11 mouse cellular contexts compared by ENCODE assay signal in genomic region chr10:117796181-117796580, GRCm38 (mm10). TPM values are rescaled to one million over a fixed set of nuclear protein-coding genes. Genes with fewer than 3 reads are reported as not detected.
DNase-seq lines count a peak whose midpoint lies in the region; ATAC-seq and TF ChIP-seq lines count a peak whose summit lies in the region.
"Had no signal": no experiment of that assay in that cellular context is flagged by ENCODE, and none has a peak within 500 bp of the region (broad histone marks: within the 10 kb centered on the region; RNA-seq: fewer than 3 reads in every experiment).

No protein-coding gene starts in this region.

- DNase-seq in hindbrain, embryonic 11.5 days (ENCODE audit: low spot score) = peak; percentile 20
- peak; percentile 36 to 69 for DNase-seq in spleen, postnatal 10 days (ENCODE audit: low spot score in 2 of 2)
- DNase-seq in spleen, postnatal 36 days (ENCODE audit: low spot score in 2 of 2) = no peak
- no peak for DNase-seq in brain, embryonic 14.5 days (ENCODE audit: low read depth)
- no peak for DNase-seq in ovary, adult 18-20 months (ENCODE audit: low spot score)
- DNase-seq in frontal cortex, postnatal 14 days (ENCODE audit: low spot score in 2 of 2) = no peak
- DNase-seq: adrenal gland, postnatal 10 days had no signal

- H3K4me2 ChIP-seq in hindbrain, embryonic 11.5 days (replicated peaks; ENCODE audit: low read depth, low read length) = no peak overlapping the region
- H3K4me2 ChIP-seq in hindbrain, embryonic 13.5 days = no peak overlapping the region
- H3K4me2 ChIP-seq: embryonic facial prominence, embryonic 12.5 days; kidney, embryonic 15.5 days had no signal

- H3K9ac ChIP-seq in hindbrain, embryonic 11.5 days (ENCODE audit: low read depth, low read length) = no peak overlapping the region
- no peak overlapping the region for H3K9ac ChIP-seq in hindbrain, embryonic 13.5 days
- H3K9ac ChIP-seq: embryonic facial prominence, embryonic 12.5 days; kidney, embryonic 15.5 days had no signal

- no peaks in the 10 kb centered on the region for H3K9me3 ChIP-seq in hindbrain, embryonic 11.5 days (ENCODE audit: control insufficient read depth, low read length)
- H3K9me3 ChIP-seq in hindbrain, embryonic 13.5 days = no peaks in the 10 kb centered on the region
- H3K9me3 ChIP-seq: embryonic facial prominence, embryonic 12.5 days had no signal

- no peak for ATAC-seq in hindbrain, embryonic 11.5 days (ENCODE audit: low FRiP score)
- ATAC-seq in hindbrain, embryonic 13.5 days (ENCODE audit: low FRiP score) = no peak

- no peak overlapping the region for H3K4me3 ChIP-seq in hindbrain, embryonic 11.5 days (ENCODE audit: low read depth, low read length)
- no peak overlapping the region for H3K4me3 ChIP-seq in hindbrain, embryonic 13.5 days
- H3K4me3 ChIP-seq in testis, adult 2 months (ENCODE audit: control insufficient read depth, low read depth, low read length) = no peak overlapping the region; the same call in 1 of the 2 replicates
- H3K4me3 ChIP-seq: embryonic facial prominence, embryonic 12.5 days; kidney, embryonic 15.5 days had no signal

- H3K36me3 ChIP-seq in hindbrain, embryonic 11.5 days (ENCODE audit: control insufficient read depth, insufficient read depth, low read length) = no peaks in the 10 kb centered on the region
- no peaks in the 10 kb centered on the region for H3K36me3 ChIP-seq in hindbrain, embryonic 13.5 days
- H3K36me3 ChIP-seq in testis, adult 2 months (ENCODE audit: control insufficient read depth, insufficient read depth, low read length) = no peaks in the 10 kb centered on the region
- H3K36me3 ChIP-seq: embryonic facial prominence, embryonic 12.5 days; kidney, embryonic 15.5 days had no signal

- no peak overlapping the region for H3K27ac ChIP-seq in hindbrain, embryonic 11.5 days (ENCODE audit: low read depth, low read length)
- H3K27ac ChIP-seq in hindbrain, embryonic 13.5 days = no peak overlapping the region
- H3K27ac ChIP-seq in testis, adult 2 months (ENCODE audit: control insufficient read depth, insufficient read depth, low read depth, low read length) = no peak overlapping the region
- H3K27ac ChIP-seq: embryonic facial prominence, embryonic 12.5 days; kidney, embryonic 15.5 days had no signal

- TF ChIP-seq CTCF in brain, embryonic 14.5 days (IDR thresholded peaks at IDR 0.05; ENCODE audit: borderline replicate concordance, extremely low read depth, insufficient read depth, insufficient read length) = peak; percentile 54
- peak; percentile 84; the same call in 1 of the 2 replicates for TF ChIP-seq CTCF in testis, adult 2 months (IDR thresholded peaks at IDR 0.05; ENCODE audit: control insufficient read depth, insufficient read depth, insufficient replicate concordance, low read depth, low read length)

- H3K27me3 ChIP-seq in hindbrain, embryonic 11.5 days (ENCODE audit: control insufficient read depth, insufficient read depth, low read length) = no peaks in the 10 kb centered on the region
- no peaks in the 10 kb centered on the region for H3K27me3 ChIP-seq in hindbrain, embryonic 13.5 days
- H3K27me3 ChIP-seq in testis, adult 2 months (ENCODE audit: control insufficient read depth, insufficient read depth, low read length) = no peaks in the 10 kb centered on the region
- H3K27me3 ChIP-seq: embryonic facial prominence, embryonic 12.5 days; kidney, embryonic 15.5 days had no signal

- no peaks in the 10 kb centered on the region for H3K4me1 ChIP-seq in hindbrain, embryonic 11.5 days (replicated peaks; ENCODE audit: control insufficient read depth, insufficient read depth, low read length)
- peaks cover 15% of the 10 kb centered on the region for H3K4me1 ChIP-seq in hindbrain, embryonic 13.5 days (replicated peaks)
- peaks cover 6% of the 10 kb centered on the region for H3K4me1 ChIP-seq in testis, adult 2 months (ENCODE audit: control insufficient read depth, insufficient read depth, low read length)

- no peak for TF ChIP-seq POLR2A in brain, embryonic 14.5 days (IDR thresholded peaks at IDR 0.05; ENCODE audit: borderline replicate concordance, extremely low read depth, insufficient read depth, insufficient read length, poor library complexity, severe bottlenecking)
- TF ChIP-seq POLR2A in testis, adult 2 months (IDR thresholded peaks at IDR 0.05; ENCODE audit: control insufficient read depth, low read depth, low read length) = no peak

- 95% methylated on average over 7 of the region's 7 CpGs for WGBS in hindbrain, embryonic 11.5 days
- 92% methylated on average over 7 of the region's 7 CpGs for WGBS in hindbrain, embryonic 13.5 days

RNA-seq across cellular contexts. Expression of gene Nup107, which starts 3.7 kb away (rescaled TPM):
- 82.8 and 95.8 TPM in 2 replicates for polyA plus RNA-seq in hindbrain, embryonic 11.5 days (2014; fragmentation: Nextera tagmentation; extraction: Ambion mirVana)
- 41.7 and 42.5 TPM in 2 replicates for polyA plus RNA-seq in hindbrain, embryonic 13.5 days (2015; fragmentation: Nextera tagmentation; extraction: Ambion mirVana)
- polyA plus RNA-seq in brain, embryonic 14.5 days (2012; rRNA removed) = 29.6 and 39.0 TPM in 2 replicates
- 12.7 and 16.8 TPM in 2 replicates for polyA plus RNA-seq in testis, adult 2 months (2012; rRNA removed)

RNA-seq across cellular contexts. Expression of gene Rap1b, which starts 49.7 kb away (rescaled TPM):
- polyA plus RNA-seq in hindbrain, embryonic 11.5 days (2014; fragmentation: Nextera tagmentation; extraction: Ambion mirVana) = 176 and 181 TPM in 2 replicates
- 158 and 159 TPM in 2 replicates for polyA plus RNA-seq in hindbrain, embryonic 13.5 days (2015; fragmentation: Nextera tagmentation; extraction: Ambion mirVana)
- 67.6 and 87.0 TPM in 2 replicates for polyA plus RNA-seq in brain, embryonic 14.5 days (2012; rRNA removed)
- polyA plus RNA-seq in testis, adult 2 months (2012; rRNA removed) = 9.6 and 13.8 TPM in 2 replicates

RNA-seq across cellular contexts. Expression of gene Slc35e3, which starts 50.0 kb away (rescaled TPM):
- 18.2 and 20.3 TPM in 2 replicates for polyA plus RNA-seq in hindbrain, embryonic 11.5 days (2014; fragmentation: Nextera tagmentation; extraction: Ambion mirVana)
- 31.1 and 33.2 TPM in 2 replicates for polyA plus RNA-seq in hindbrain, embryonic 13.5 days (2015; fragmentation: Nextera tagmentation; extraction: Ambion mirVana)
- 31.8 and 35.5 TPM in 2 replicates for polyA plus RNA-seq in brain, embryonic 14.5 days (2012; rRNA removed)
- polyA plus RNA-seq in testis, adult 2 months (2012; rRNA removed) = 2.3 and 2.7 TPM in 2 replicates

Comparison
In these comparisons a context has a peak if more than half of its experiments do, and no peak if none do; other contexts are left out.
1. DNase-seq: peak in hindbrain, embryonic 11.5 days (single experiment) and spleen, postnatal 10 days (2 of 2); none in spleen, postnatal 36 days (0 of 2), brain, embryonic 14.5 days (single experiment), ovary, adult 18-20 months (single experiment) and frontal cortex, postnatal 14 days (0 of 2).